Mouse (Mus musculus) spleen, adult 2 months (tissue): ENCODE results near the gene Ednrb.

Experiments
- CTCF ChIP-seq: fragments of 200-500 bp; IDR thresholded peaks from 2 replicates; pipeline ENCODE4 v1.5.1; 2011; ENCODE audit warnings: mild to moderate bottlenecking, inconsistent platforms; ENCODE audit not compliant: insufficient read depth, insufficient read length, insufficient replicate concordance; ENCODE audit errors: extremely low read depth
- POLR2A ChIP-seq: fragments of 200-500 bp; IDR thresholded peaks from 2 replicates; pipeline ENCODE4 v1.6.1; 2011; ENCODE audit warnings: low read depth, low read length, inconsistent platforms

DNA sequence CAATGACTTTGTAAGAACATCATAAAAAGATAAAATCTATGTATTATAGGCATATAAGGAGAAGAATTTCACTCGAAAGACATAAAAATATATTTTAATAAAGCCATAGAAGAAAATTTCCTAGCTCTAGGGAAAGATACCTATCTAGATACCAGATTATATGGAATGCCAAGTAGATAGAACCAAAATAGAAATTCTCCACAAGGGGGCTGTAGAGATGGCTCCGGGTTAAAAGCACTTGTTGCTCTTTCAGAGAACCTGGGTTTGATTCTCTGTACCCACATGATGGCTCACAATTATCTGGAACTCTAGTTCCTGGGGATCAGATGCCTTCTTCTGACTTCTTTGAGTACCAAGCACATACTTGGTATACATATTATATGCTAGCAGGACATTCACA is 56.7 kb downstream of the Ednrb start:
- TF ChIP-seq POLR2A (no peak), CTCF (no peak)
